Mouse (Mus musculus) midbrain, embryonic 12.5 days (tissue): Measurements from ENCODE around the gene Prkag2. TPM values are rescaled to one million over a fixed set of nuclear protein-coding genes. Genes with fewer than 3 reads are reported as not detected.

ENCODE experiments used
- ATAC-seq: fragments of 200-750 bp; cut with Nextera tagmentation; 2 replicates; pipeline ENCODE4 v1.8.0; 2017; ENCODE audit warnings: low read depth, moderate TSS enrichment, moderate library complexity; ENCODE audit not compliant: low FRiP score
- H3K27ac ChIP-seq: fragments of 300-500 bp; sonication (generic); replicated peaks from 2 replicates; pipeline ENCODE4 v1.5.1; 2016; ENCODE audit warnings: mild to moderate bottlenecking
- H3K27me3 ChIP-seq: fragments of 300-500 bp; sonication (generic); 2 replicates; pipeline ENCODE4 v1.6.1; 2016; ENCODE audit warnings: mild to moderate bottlenecking
- H3K36me3 ChIP-seq: fragments of 300-500 bp; sonication (generic); 2 replicates; pipeline ENCODE4 v1.6.1; 2016
- H3K4me1 ChIP-seq: fragments of 300-500 bp; sonication (generic); 2 replicates; pipeline ENCODE4 v1.6.1; 2016
- H3K4me2 ChIP-seq: fragments of 300-500 bp; sonication (generic); replicated peaks from 2 replicates; pipeline ENCODE4 v1.6.1; 2016; ENCODE audit warnings: mild to moderate bottlenecking, moderate library complexity
- H3K4me3 ChIP-seq: fragments of 300-500 bp; sonication (generic); 2 replicates; pipeline ENCODE4 v1.5.1; 2016; ENCODE audit warnings: mild to moderate bottlenecking
- H3K9ac ChIP-seq: fragments of 300-500 bp; sonication (generic); replicated peaks from 2 replicates; pipeline ENCODE4 v1.6.1; 2016; ENCODE audit warnings: mild to moderate bottlenecking, moderate library complexity
- H3K9me3 ChIP-seq: fragments of 300-500 bp; sonication (generic); 2 replicates; pipeline ENCODE4 v1.6.1; 2016; ENCODE audit warnings: mild to moderate bottlenecking
- WGBS: fragments of 180-500 bp; shearing (Covaris S2); methylation state at CpG from one replicate; pipeline ENCODE4 v1.1.7; 2016; 5-methylcytosine and 5-hydroxymethylcytosine counted together
- polyA plus RNA-seq: library from polyadenylated mRNA; unstranded; fragments of >200 nt; fragmentation: Nextera tagmentation; extraction: Ambion mirVana; gene quantifications from 2 replicates; pipeline ENCODE4 v1.2.1, GENCODE M21; 2016

Prkag2 gene
- polyA plus RNA-seq, 1 experiment from 2014 or later = 56.2 TPM

DNA sequence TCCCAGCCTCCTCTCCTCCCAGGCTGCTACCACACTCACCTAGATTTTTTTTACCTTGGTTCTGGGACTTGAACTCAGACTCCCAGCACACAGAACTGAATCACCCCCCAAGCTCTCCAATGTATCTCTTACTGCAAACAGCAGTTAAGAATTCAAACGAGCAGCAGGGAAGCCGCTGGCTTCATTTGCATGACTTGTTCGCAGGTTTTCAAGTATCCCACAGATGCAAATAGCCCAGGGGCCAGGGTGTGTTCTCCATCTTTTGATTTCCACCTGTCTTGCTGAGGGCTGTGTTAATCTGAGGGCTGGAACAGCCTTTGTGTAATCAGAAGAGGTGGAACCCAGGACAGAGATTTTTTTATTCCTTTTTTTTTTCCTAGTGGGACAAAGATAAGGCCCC, 90.7 kb downstream of the Prkag2 start:
- no peak overlapping the region for H3K9ac ChIP-seq

DNA sequence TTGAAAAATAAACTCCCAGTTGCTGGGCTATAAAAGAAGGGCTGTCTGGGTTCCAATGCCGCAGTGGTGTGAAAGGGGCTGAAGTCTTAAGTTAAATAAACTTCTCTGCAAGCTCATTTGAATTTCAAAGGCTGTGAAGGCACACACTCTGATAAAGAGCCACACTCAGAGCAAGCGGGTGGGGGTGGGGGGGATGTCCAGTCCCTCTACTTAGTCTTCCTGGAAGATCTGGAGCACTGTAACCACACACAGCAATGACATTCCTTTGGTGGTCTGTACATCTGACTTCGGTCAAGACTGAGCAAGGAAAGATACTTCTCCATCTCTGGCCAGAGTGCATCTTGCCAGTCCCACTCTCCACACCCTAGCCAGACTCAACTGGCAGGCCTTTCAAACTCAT, 91.5 kb downstream of the Prkag2 start:
- peaks cover 22% of the 10 kb centered on the region for H3K4me1 ChIP-seq
- WGBS = 34% methylated on average over 3 of the region's 3 CpGs
- H3K27me3 ChIP-seq = 0 out of 2 replicates have a peak, but pooled peaks cover 8% of the 10 kb centered on the region
- no peaks in the 10 kb centered on the region for H3K36me3 ChIP-seq
- no peak for ATAC-seq
- H3K9me3 ChIP-seq = no peaks in the 10 kb centered on the region
- H3K4me3 ChIP-seq = no peak overlapping the region
- no peak overlapping the region for H3K9ac ChIP-seq
- H3K27ac ChIP-seq = no peak overlapping the region
- no peak overlapping the region for H3K4me2 ChIP-seq

More for the DNA sequence above, 90.7 kb downstream of the Prkag2 start:
- WGBS = 39% methylated on average over 3 of the region's 3 CpGs
- Histone ChIP-seq H3K27ac (no peak overlapping the region), H3K27me3 (0 out of 2 replicates have a peak, but pooled peaks cover 8% of the 10 kb centered on the region), H3K4me3 (no peak overlapping the region), H3K4me2 (no peak overlapping the region), H3K36me3 (no peaks in the 10 kb centered on the region), H3K4me1 (peaks cover 22% of the 10 kb centered on the region), H3K9me3 (no peaks in the 10 kb centered on the region)
- no peak for ATAC-seq

DNA sequence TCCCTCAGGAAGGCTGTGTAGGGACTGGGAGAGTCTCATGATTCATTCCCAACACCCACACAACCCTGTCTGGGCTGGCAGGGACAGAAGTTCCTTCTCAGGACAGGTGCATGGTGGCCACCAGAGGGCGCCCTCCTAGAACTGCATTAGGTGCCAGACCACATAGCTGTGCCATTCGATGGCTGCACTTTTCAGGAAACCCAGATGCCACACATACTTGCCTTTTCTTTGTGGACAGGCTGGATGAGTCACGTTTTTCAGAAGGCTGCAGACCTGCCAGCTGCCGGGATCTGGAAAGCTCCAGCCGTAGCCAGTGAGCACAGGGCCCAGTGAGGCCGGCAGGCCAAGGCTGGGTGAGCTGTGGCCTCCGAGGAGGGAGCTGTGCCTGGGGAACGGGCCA, 93.6 kb downstream of the Prkag2 start:
- no peak overlapping the region for H3K9ac ChIP-seq
- peaks cover 22% of the 10 kb centered on the region for H3K4me1 ChIP-seq
- H3K27me3 ChIP-seq = 0 out of 2 replicates have a peak, but pooled peaks cover 8% of the 10 kb centered on the region
- no peak overlapping the region for H3K27ac ChIP-seq
- WGBS = 43% methylated on average over 8 of the region's 8 CpGs
- no peaks in the 10 kb centered on the region for H3K9me3 ChIP-seq
- H3K36me3 ChIP-seq = no peaks in the 10 kb centered on the region
- H3K4me3 ChIP-seq = no peak overlapping the region
- no peak overlapping the region for H3K4me2 ChIP-seq
- ATAC-seq = no peak

- no peak for ATAC-seq
- Histone ChIP-seq H3K27ac (no peak overlapping the region), H3K36me3 (no peaks in the 10 kb centered on the region), H3K4me3 (no peak overlapping the region), H3K27me3 (0 out of 2 replicates have a peak, but pooled peaks cover 8% of the 10 kb centered on the region), H3K4me2 (no peak overlapping the region), H3K9me3 (no peaks in the 10 kb centered on the region), H3K4me1 (peaks cover 17% of the 10 kb centered on the region), H3K9ac (no peak overlapping the region)
- 38% methylated on average over 6 of the region's 6 CpGs for WGBS
Observed at GRCm38 (mm10) chr5:25005532-25006129, 94.8 kb downstream of the Prkag2 start.

DNA sequence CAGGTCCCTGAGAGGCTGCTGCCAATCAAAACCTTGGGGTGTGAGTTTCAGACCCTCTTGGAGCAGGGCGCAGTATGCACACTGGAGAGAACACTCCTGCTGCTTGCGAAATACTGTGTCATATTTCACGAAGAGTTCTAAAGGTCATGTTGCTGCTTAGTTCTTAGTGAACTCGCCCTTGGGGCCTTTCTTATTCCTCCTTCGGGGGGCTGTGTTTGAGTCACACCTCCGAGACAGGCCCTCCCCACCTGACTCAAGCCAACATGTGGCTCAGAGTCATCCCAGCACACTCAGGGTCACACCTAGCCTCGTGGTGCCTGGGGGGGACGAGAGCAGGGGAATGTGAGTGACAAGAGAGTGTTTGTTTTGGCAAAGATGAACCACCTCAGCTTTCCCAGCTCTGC, 99.0 kb downstream of the Prkag2 start:
- no peaks in the 10 kb centered on the region for H3K36me3 ChIP-seq
- no peak overlapping the region for H3K9ac ChIP-seq
- 76% methylated on average over 8 of the region's 8 CpGs for whole genome bisulfite sequencing
- H3K4me1 ChIP-seq = 0 out of 2 replicates have a peak, but pooled peaks cover 3% of the 10 kb centered on the region
- no peaks in the 10 kb centered on the region for H3K27me3 ChIP-seq
- H3K4me3 ChIP-seq = no peak overlapping the region
- no peak for ATAC-seq
- no peak overlapping the region for H3K4me2 ChIP-seq
- no peaks in the 10 kb centered on the region for H3K9me3 ChIP-seq
- H3K27ac ChIP-seq = no peak overlapping the region

GRCm38 (mm10) chr5:24999351-24999750, 101.1 kb downstream of the Prkag2 start:
- Histone ChIP-seq H3K27ac (no peak overlapping the region), H3K4me1 (no peaks in the 10 kb centered on the region; the same call in 1 of the 2 replicates), H3K4me3 (no peak overlapping the region), H3K4me2 (no peak overlapping the region), H3K9ac (no peak overlapping the region), H3K9me3 (no peaks in the 10 kb centered on the region), H3K27me3 (no peaks in the 10 kb centered on the region), H3K36me3 (no peaks in the 10 kb centered on the region)
- 68% methylated on average over 4 of the region's 4 CpGs for WGBS
- no peak for ATAC-seq

GRCm38 (mm10) chr5:24995576-24996100, 104.8 kb downstream of the Prkag2 start:
- Histone ChIP-seq H3K36me3 (no peaks in the 10 kb centered on the region), H3K9ac (no peak overlapping the region), H3K9me3 (no peaks in the 10 kb centered on the region), H3K4me3 (no peak overlapping the region), H3K4me1 (no peaks in the 10 kb centered on the region; the same call in 1 of the 2 replicates), H3K27me3 (no peaks in the 10 kb centered on the region), H3K4me2 (no peak overlapping the region), H3K27ac (no peak overlapping the region)
- WGBS = 75% methylated on average over 13 of the region's 13 CpGs
- ATAC-seq = no peak

DNA sequence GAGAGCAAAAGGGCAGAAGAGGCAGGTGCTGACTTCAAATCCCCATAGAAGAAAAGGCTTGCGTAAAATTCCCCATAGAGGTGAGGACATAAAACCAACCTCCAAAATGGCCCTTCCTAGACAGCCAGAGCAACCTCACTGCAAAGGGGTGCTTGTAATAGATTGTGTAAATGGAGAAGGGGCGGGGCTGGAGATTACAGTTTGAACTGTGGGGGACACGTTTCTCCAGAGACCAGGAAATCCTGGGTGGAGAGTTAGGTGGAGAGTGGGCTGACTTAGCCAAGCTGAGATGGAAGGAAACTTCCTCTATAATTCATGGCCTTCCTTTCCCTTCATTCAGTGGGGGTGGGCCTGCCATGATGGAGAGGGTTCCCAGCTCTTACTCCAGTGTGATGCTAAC, 107.3 kb downstream of the Prkag2 start:
- ATAC-seq = no peak
- Histone ChIP-seq H3K4me3 (no peak overlapping the region), H3K9ac (no peak overlapping the region)

GRCm38 (mm10) chr5:24991575-24991974, 108.9 kb downstream of the Prkag2 start:
- no peaks in the 10 kb centered on the region for H3K36me3 ChIP-seq
- WGBS = 85% methylated on average over 1 of the region's 1 CpGs
- H3K27me3 ChIP-seq = no peaks in the 10 kb centered on the region
- no peak overlapping the region for H3K27ac ChIP-seq
- H3K4me3 ChIP-seq = no peak overlapping the region
- ATAC-seq = no peak
- no peak overlapping the region for H3K4me2 ChIP-seq
- H3K4me1 ChIP-seq = peaks cover under 1% of the 10 kb centered on the region; the same call in 1 of the 2 replicates
- no peak overlapping the region for H3K9ac ChIP-seq
- H3K9me3 ChIP-seq = no peaks in the 10 kb centered on the region

More for the DNA sequence above, 107.3 kb downstream of the Prkag2 start:
- Histone ChIP-seq H3K9me3 (no peaks in the 10 kb centered on the region), H3K4me2 (no peak overlapping the region), H3K27me3 (no peaks in the 10 kb centered on the region), H3K27ac (no peak overlapping the region), H3K4me1 (no peaks in the 10 kb centered on the region; the same call in 1 of the 2 replicates), H3K36me3 (no peaks in the 10 kb centered on the region)
- 70% methylated on average over 3 of the region's 3 CpGs for WGBS

GRCm38 (mm10) chr5:24990460-24990859, 110.0 kb downstream of the Prkag2 start:
- 76% methylated on average over 5 of the region's 5 CpGs for WGBS

GRCm38 (mm10) chr5:24989683-24990082, 110.8 kb downstream of the Prkag2 start:
- Histone ChIP-seq H3K36me3 (no peaks in the 10 kb centered on the region), H3K4me1 (peaks cover 7% of the 10 kb centered on the region; the same call in 1 of the 2 replicates), H3K9ac (no peak overlapping the region), H3K4me2 (no peak overlapping the region), H3K4me3 (no peak overlapping the region), H3K27ac (no peak overlapping the region), H3K9me3 (no peaks in the 10 kb centered on the region), H3K27me3 (no peaks in the 10 kb centered on the region)
- WGBS = 46% methylated on average over 3 of the region's 3 CpGs
- ATAC-seq = no peak

More at GRCm38 (mm10) chr5:24990460-24990859, 110.0 kb downstream of the Prkag2 start:
- no peak overlapping the region for H3K9ac ChIP-seq
- H3K27me3 ChIP-seq = no peaks in the 10 kb centered on the region
- ATAC-seq = no peak
- H3K36me3 ChIP-seq = no peaks in the 10 kb centered on the region
- peaks cover 3% of the 10 kb centered on the region for H3K4me1 ChIP-seq
- no peak overlapping the region for H3K4me3 ChIP-seq
- H3K9me3 ChIP-seq = no peaks in the 10 kb centered on the region
- H3K27ac ChIP-seq = no peak overlapping the region
- H3K4me2 ChIP-seq = no peak overlapping the region

DNA sequence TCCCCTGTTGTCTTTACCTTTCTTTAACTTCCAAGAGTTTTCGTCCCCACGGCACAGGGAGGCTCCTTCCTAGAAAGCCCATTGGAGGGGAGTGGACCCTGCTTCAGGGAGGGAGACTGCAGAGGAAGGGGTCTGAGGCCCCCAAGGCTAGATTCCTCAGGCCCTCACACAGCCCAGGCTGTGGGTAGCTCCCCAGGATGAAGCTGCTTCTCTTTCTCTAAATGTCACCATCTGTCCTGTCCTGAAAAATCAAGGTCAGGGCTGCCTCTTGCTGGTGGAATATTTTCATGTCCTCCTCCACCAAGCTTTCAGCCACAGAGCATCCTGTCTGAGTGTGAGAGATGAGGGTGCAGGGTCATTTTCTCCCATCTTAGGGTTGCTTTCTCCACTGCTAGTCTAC, 113.5 kb downstream of the Prkag2 start:
- ATAC-seq = no peak
- 21% methylated on average over 2 of the region's 2 CpGs for WGBS
- Histone ChIP-seq H3K9ac (no peak overlapping the region), H3K9me3 (no peaks in the 10 kb centered on the region), H3K4me2 (no peak overlapping the region), H3K27ac (no peak overlapping the region), H3K4me3 (no peak overlapping the region), H3K4me1 (peaks cover 7% of the 10 kb centered on the region; the same call in 1 of the 2 replicates), H3K36me3 (no peaks in the 10 kb centered on the region), H3K27me3 (no peaks in the 10 kb centered on the region)
